Mouse (Mus musculus) C2C12 (cell line): Measurements from ENCODE around the gene Ttll8.

ENCODE experiments used
- CTCF ChIP-seq: IDR thresholded peaks from one replicate; pipeline ENCODE4 v1.5.1; 2011; ENCODE audit not compliant: control insufficient read depth, insufficient read depth, insufficient read length
- MAX ChIP-seq: IDR thresholded peaks from one replicate; pipeline ENCODE4 v1.6.1; 2011; ENCODE audit warnings: mild to moderate bottlenecking, control low read depth
- MYOG ChIP-seq: IDR thresholded peaks from one replicate; pipeline ENCODE4 v1.6.1; 2011; ENCODE audit not compliant: control insufficient read depth, insufficient read length; ENCODE audit errors: extremely low read depth

DNA sequence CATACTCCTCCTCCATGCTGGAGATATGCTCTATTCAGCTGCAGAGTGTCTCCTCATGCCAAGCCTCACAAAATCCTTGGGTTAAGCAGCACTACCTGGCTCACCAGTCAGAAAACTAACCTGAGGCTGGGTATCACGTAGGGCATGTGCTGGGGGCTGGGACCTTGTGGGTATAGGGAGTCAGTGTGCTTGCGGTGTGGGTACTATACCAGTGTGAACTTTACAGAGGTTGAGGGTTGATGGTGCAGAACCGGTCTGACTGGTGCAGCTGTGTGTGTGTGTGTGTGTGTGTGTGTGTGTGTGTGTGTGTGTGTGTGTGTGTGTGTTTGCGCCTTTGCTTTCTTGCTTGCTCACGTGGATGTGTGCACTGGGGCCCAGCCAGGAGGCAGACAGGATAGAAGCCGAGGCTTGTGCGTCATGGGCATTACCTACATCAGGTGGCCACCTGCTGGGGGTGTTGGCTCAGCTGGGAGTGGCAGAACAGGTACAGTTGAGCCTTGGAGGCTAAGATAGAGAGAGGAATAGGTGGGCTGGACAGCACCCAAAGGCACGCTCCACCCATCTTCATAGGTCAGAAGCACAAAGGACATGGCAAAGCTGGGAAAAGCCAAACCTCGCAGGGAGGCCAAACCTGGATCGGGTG is 102.6 kb downstream of the Ttll8 start:
- TF ChIP-seq CTCF (no peak), MYOG (no peak), MAX (no peak)
